Mouse (Mus musculus): ENCODE data around the gene Tmx2.
"Not testable (repeated sequence)": the region's sequence is repeated elsewhere in the genome, so short reads cannot be mapped to it uniquely, and the experiment has no call there.

- TF ChIP-seq CTCF (IDR thresholded peaks at IDR 0.05 in 2 of 3, conservative IDR thresholded peaks at IDR 0.05 in 1 of 3; ENCODE audit: control insufficient read depth in 1 of 3, insufficient read depth in 1 of 3, low read depth in 2 of 3, low read length in 3 of 3, poor library complexity in 1 of 3, severe bottlenecking in 1 of 3); HCFC1 (IDR thresholded peaks at IDR 0.05; ENCODE audit: low read depth, low read length); ELF1 (IDR thresholded peaks at IDR 0.05; ENCODE audit: low read depth, low read length); MAX (IDR thresholded peaks at IDR 0.05; ENCODE audit: low read length); NELFE (IDR thresholded peaks at IDR 0.05; ENCODE audit: low read depth, low read length); SIN3A (IDR thresholded peaks at IDR 0.05; ENCODE audit: low read length): not testable (repeated sequence)
These were observed 49.3 kb upstream of the Tmx2 start for GRCm38 (mm10) chr2:84728191-84728590.

Data from MEL (cell line).